Mouse (Mus musculus) lung, embryonic 15.5 days (tissue): ENCODE data around the gene Sel1l. TPM values are rescaled to one million over a fixed set of nuclear protein-coding genes. Genes with fewer than 3 reads are reported as not detected.
A peak's percentile ranks its signal among the peaks of the same experiment; 100 is the strongest.

Experiments
- ATAC-seq: fragments of 200-750 bp; cut with Nextera tagmentation; 2 replicates; pipeline ENCODE4 v1.8.0; 2017; ENCODE audit warnings: moderate number of reproducible peaks, borderline replicate concordance; ENCODE audit not compliant: low FRiP score, low TSS enrichment; ENCODE audit errors: extremely low read depth
- H3K27ac ChIP-seq: fragments of 300-500 bp; sonication (generic); 2 replicates; pipeline ENCODE4 v1.5.1; 2015; ENCODE audit warnings: moderate library complexity, mild to moderate bottlenecking, inconsistent platforms
- H3K27me3 ChIP-seq: fragments of 300-500 bp; sonication (generic); 2 replicates; pipeline ENCODE4 v1.6.1; 2015; ENCODE audit warnings: inconsistent platforms
- H3K36me3 ChIP-seq: fragments of 300-500 bp; sonication (generic); 2 replicates; pipeline ENCODE4 v1.6.1; 2015; ENCODE audit warnings: inconsistent platforms
- H3K4me1 ChIP-seq: fragments of 300-500 bp; sonication (generic); 2 replicates; pipeline ENCODE4 v1.6.1; 2015; ENCODE audit warnings: inconsistent platforms
- H3K4me2 ChIP-seq: fragments of 300-500 bp; sonication (generic); 2 replicates; pipeline ENCODE4 v1.6.1; 2015; ENCODE audit warnings: inconsistent platforms, mild to moderate bottlenecking, moderate library complexity
- H3K4me3 ChIP-seq: fragments of 300-500 bp; sonication (generic); 2 replicates; pipeline ENCODE4 v1.5.1; 2015; ENCODE audit warnings: mild to moderate bottlenecking, inconsistent platforms
- H3K9ac ChIP-seq: fragments of 300-500 bp; sonication (generic); 2 replicates; pipeline ENCODE4 v1.6.1; 2015; ENCODE audit warnings: inconsistent platforms
- H3K9me3 ChIP-seq: fragments of 300-500 bp; sonication (generic); 2 replicates; pipeline ENCODE4 v1.6.1; 2016; ENCODE audit warnings: inconsistent platforms
- WGBS: fragments of 180-500 bp; shearing (Covaris S2); methylation state at CpG from one replicate; pipeline ENCODE4 v1.1.7; 2015; 5-methylcytosine and 5-hydroxymethylcytosine counted together
- polyA plus RNA-seq: library from polyadenylated mRNA; unstranded; fragments of >200 nt; fragmentation: Nextera tagmentation; extraction: Ambion mirVana; gene quantifications from 2 replicates; pipeline ENCODE4 v1.2.1, GENCODE M21; 2015

Sel1l gene
- polyA plus RNA-seq, 1 experiment from 2014 or later = 116 TPM

- WGBS = 86% methylated on average over 9 of the region's 9 CpGs
- Histone ChIP-seq H3K4me2 (no peak overlapping the region), H3K4me3 (no peak overlapping the region), H3K4me1 (peaks cover 16% of the 10 kb centered on the region), H3K9me3 (no peaks in the 10 kb centered on the region), H3K27ac (no peak overlapping the region; the same call in 1 of the 2 replicates), H3K9ac (no peak overlapping the region), H3K27me3 (no peaks in the 10 kb centered on the region), H3K36me3 (peaks cover 12% of the 10 kb centered on the region)
- ATAC-seq = no peak
Observed at GRCm38 (mm10) chr12:91845393-91845792, 3.6 kb downstream of the Sel1l start.

GRCm38 (mm10) chr12:91844542-91844941, 4.4 kb downstream of the Sel1l start:
- Histone ChIP-seq H3K9ac (no peak overlapping the region), H3K27ac (no peak overlapping the region), H3K4me1 (peaks cover 16% of the 10 kb centered on the region), H3K4me2 (no peak overlapping the region), H3K27me3 (no peaks in the 10 kb centered on the region), H3K4me3 (no peak overlapping the region), H3K9me3 (no peaks in the 10 kb centered on the region), H3K36me3 (peaks cover 17% of the 10 kb centered on the region)
- ATAC-seq = no peak
- WGBS = 67% methylated on average over 4 of the region's 4 CpGs

- Histone ChIP-seq H3K9me3 (no peaks in the 10 kb centered on the region), H3K36me3 (peaks cover 22% of the 10 kb centered on the region), H3K4me2 (no peak overlapping the region), H3K4me1 (peaks cover 16% of the 10 kb centered on the region), H3K9ac (no peak overlapping the region), H3K27ac (no peak overlapping the region), H3K4me3 (no peak overlapping the region), H3K27me3 (no peaks in the 10 kb centered on the region)
- no peak for ATAC-seq
- 90% methylated on average over 13 of the region's 13 CpGs for WGBS
Observed at GRCm38 (mm10) chr12:91843888-91844287, 5.1 kb downstream of the Sel1l start.

DNA sequence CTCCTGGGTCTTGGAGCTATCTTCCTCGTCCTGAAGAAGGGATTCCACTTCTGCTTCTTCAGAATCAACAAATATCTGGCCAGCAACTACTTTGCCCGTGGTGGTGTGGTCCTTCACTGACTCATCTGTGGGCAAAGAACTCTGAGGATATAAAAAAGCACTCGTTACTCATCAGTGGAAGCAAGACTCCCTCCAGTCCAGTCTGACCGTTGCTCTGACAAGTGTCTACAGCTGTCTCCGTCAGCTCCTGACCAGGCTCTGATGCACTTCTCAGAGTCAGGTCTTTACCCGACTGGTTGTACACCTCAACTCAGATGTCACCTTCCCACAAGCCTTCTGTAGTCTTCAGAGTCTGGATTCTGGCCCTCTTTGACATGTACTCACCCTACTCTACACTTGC, 7.2 kb downstream of the Sel1l start:
- Histone ChIP-seq H3K4me1 (no peaks in the 10 kb centered on the region; the same call in 1 of the 2 replicates), H3K36me3 (peaks cover 42% of the 10 kb centered on the region), H3K27ac (no peak overlapping the region), H3K4me3 (no peak overlapping the region), H3K9ac (no peak overlapping the region), H3K9me3 (no peaks in the 10 kb centered on the region), H3K4me2 (no peak overlapping the region), H3K27me3 (no peaks in the 10 kb centered on the region)
- no peak for ATAC-seq
- WGBS = 83% methylated on average over 6 of the region's 6 CpGs

GRCm38 (mm10) chr12:91838261-91838660, 10.7 kb downstream of the Sel1l start:
- no peak for ATAC-seq
- H3K36me3 ChIP-seq = peaks cover 72% of the 10 kb centered on the region
- no peaks in the 10 kb centered on the region for H3K4me1 ChIP-seq
- WGBS = 70% methylated on average over 7 of the region's 7 CpGs
- no peak overlapping the region for H3K9ac ChIP-seq
- H3K4me3 ChIP-seq = no peak overlapping the region
- H3K27ac ChIP-seq = no peak overlapping the region
- no peak overlapping the region for H3K4me2 ChIP-seq
- no peaks in the 10 kb centered on the region for H3K27me3 ChIP-seq
- no peaks in the 10 kb centered on the region for H3K9me3 ChIP-seq

DNA sequence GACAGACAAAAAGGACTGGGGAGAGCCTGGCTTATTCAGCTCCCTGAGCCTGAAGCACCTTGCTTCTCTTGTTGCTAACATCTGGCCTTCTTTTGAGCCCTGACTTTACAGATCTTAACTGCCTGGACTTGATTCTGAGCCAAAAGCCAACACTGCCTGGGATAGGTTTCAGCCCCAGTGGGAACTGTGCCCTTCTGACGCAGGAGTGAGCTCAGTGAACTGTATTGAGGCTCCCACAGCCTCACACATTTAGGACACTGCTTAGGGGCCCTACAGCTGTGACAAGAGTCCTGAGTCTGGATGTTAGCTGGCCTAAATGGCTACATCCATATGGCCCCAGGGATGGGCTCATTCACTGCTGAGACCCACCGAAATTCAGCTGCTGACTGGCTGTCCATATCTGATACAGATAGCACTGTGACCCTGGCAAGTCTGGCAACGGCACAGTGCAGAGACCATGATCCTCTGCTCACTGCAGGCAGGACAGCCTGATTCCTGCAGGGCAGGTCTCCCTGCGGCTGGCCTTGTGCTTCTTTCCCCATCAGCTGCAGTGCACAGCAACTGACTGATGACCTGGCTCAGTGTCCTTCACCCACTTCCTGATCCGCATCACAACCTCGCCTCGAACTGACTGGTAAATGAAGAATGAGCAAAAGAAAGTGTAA, 11.4 kb downstream of the Sel1l start:
- Histone ChIP-seq H3K36me3 (peaks cover 79% of the 10 kb centered on the region), H3K9ac (no peak overlapping the region), H3K27ac (no peak overlapping the region), H3K4me1 (no peaks in the 10 kb centered on the region), H3K27me3 (no peaks in the 10 kb centered on the region), H3K4me2 (no peak overlapping the region), H3K4me3 (no peak overlapping the region), H3K9me3 (no peaks in the 10 kb centered on the region)
- 76% methylated on average over 7 of the region's 7 CpGs for WGBS
- no peak for ATAC-seq

GRCm38 (mm10) chr12:91833939-91834333, 15.0 kb downstream of the Sel1l start:
- ATAC-seq = no peak
- Histone ChIP-seq H3K9me3 (no peaks in the 10 kb centered on the region), H3K36me3 (peaks cover 81% of the 10 kb centered on the region), H3K27me3 (no peaks in the 10 kb centered on the region), H3K27ac (no peak overlapping the region), H3K4me1 (no peaks in the 10 kb centered on the region), H3K4me3 (no peak overlapping the region), H3K9ac (no peak overlapping the region), H3K4me2 (no peak overlapping the region)
- 72% methylated on average over 5 of the region's 5 CpGs for WGBS

- no peaks in the 10 kb centered on the region for H3K4me1 ChIP-seq
- H3K27me3 ChIP-seq = no peaks in the 10 kb centered on the region
- peaks cover 78% of the 10 kb centered on the region for H3K36me3 ChIP-seq
- ATAC-seq = no peak
- no peak overlapping the region for H3K9ac ChIP-seq
- H3K4me2 ChIP-seq = no peak overlapping the region
- H3K27ac ChIP-seq = no peak overlapping the region
- 90% methylated on average over 3 of the region's 3 CpGs for WGBS
- H3K4me3 ChIP-seq = no peak overlapping the region
- no peaks in the 10 kb centered on the region for H3K9me3 ChIP-seq
Observed at GRCm38 (mm10) chr12:91833237-91833938, 15.6 kb downstream of the Sel1l start.

- H3K9ac ChIP-seq = no peak overlapping the region
- H3K27me3 ChIP-seq = no peaks in the 10 kb centered on the region
- H3K4me3 ChIP-seq = no peak overlapping the region
- no peak for ATAC-seq
- H3K4me2 ChIP-seq = no peak overlapping the region
- H3K36me3 ChIP-seq = peaks cover 78% of the 10 kb centered on the region
- H3K27ac ChIP-seq = no peak overlapping the region
- 92% methylated on average over 7 of the region's 7 CpGs for WGBS
- no peaks in the 10 kb centered on the region for H3K9me3 ChIP-seq
- no peaks in the 10 kb centered on the region for H3K4me1 ChIP-seq
Observed at GRCm38 (mm10) chr12:91831410-91831809, 17.5 kb downstream of the Sel1l start.

GRCm38 (mm10) chr12:91820461-91820860, 28.5 kb downstream of the Sel1l start:
- WGBS = 89% methylated on average over 12 of the region's 12 CpGs
- Histone ChIP-seq H3K4me3 (no peak overlapping the region), H3K27me3 (no peaks in the 10 kb centered on the region)

DNA sequence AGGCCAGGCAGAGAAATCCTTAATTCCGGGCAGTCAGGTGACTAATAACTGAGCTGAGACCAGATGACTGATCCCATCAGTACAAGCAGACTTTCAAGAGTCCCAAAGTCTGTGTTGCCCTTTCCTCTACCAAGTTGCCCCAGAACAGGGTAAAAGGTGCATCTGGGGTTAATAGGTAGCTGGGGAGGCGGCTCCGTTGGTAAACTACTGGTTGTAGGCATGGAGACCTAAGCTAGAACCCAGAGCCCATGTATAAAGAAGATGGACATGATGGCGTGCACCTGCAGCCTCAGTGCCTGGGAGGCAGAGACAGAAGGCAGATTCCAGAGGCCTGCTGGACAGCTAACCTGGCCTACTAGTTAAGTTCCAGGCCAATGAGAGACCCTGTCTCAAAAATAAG, 30.2 kb downstream of the Sel1l start:
- Histone ChIP-seq H3K36me3 (peaks cover 87% of the 10 kb centered on the region), H3K4me2 (no peak overlapping the region), H3K27ac (no peak overlapping the region), H3K4me3 (no peak overlapping the region), H3K27me3 (no peaks in the 10 kb centered on the region), H3K4me1 (no peaks in the 10 kb centered on the region), H3K9ac (no peak overlapping the region), H3K9me3 (no peaks in the 10 kb centered on the region)
- 91% methylated on average over 4 of the region's 4 CpGs for WGBS
- ATAC-seq = no peak

More at GRCm38 (mm10) chr12:91820461-91820860, 28.5 kb downstream of the Sel1l start:
- H3K9me3 ChIP-seq = no peaks in the 10 kb centered on the region
- H3K4me2 ChIP-seq = no peak overlapping the region
- H3K36me3 ChIP-seq = peaks cover 85% of the 10 kb centered on the region
- no peak overlapping the region for H3K9ac ChIP-seq
- no peaks in the 10 kb centered on the region for H3K4me1 ChIP-seq
- no peak overlapping the region for H3K27ac ChIP-seq
- no peak for ATAC-seq

GRCm38 (mm10) chr12:91815990-91816389, 33.0 kb downstream of the Sel1l start:
- peaks cover 83% of the 10 kb centered on the region for H3K36me3 ChIP-seq
- peak; percentile 42; the same call in 1 of the 2 replicates for ATAC-seq

More at GRCm38 (mm10) chr12:91815990-91816389, 33.0 kb downstream of the Sel1l start:
- no peaks in the 10 kb centered on the region for H3K27me3 ChIP-seq
- H3K27ac ChIP-seq = no peak overlapping the region
- no peak overlapping the region for H3K9ac ChIP-seq
- no peaks in the 10 kb centered on the region for H3K9me3 ChIP-seq
- WGBS = 24% methylated on average over 10 of the region's 10 CpGs
- no peak overlapping the region for H3K4me3 ChIP-seq
- no peak overlapping the region for H3K4me2 ChIP-seq
- no peaks in the 10 kb centered on the region for H3K4me1 ChIP-seq
